Mouse (Mus musculus): ENCODE data around the gene Kifc3.

DNA sequence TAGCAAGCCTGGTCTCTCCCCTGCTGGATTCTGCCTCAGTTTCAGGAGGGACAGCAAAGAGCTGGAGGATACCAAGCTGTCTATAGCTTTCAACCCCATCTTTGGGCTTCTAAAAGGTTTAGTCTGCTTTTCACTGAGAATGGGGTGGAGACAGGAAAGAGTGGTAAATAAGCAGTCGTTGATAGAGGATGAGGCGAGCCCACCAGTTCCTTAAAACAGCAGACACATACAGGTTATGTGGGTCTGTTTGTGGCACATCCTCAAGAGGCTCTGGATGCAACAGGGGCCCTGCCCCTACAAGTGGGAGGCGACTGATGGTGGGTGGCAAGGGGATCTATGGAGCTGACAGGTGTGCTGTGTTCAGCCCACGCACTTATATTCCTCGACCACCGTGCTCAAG, 144.0 kb downstream of the Kifc3 start:
- TF ChIP-seq POLR2A (IDR thresholded peaks at IDR 0.05; ENCODE audit: borderline replicate concordance, control insufficient read depth, low read depth, low read length) (no peak), CTCF (IDR thresholded peaks at IDR 0.05; ENCODE audit: control insufficient read depth, insufficient read depth, low read length) (no peak)
